Mouse (Mus musculus) heart, embryonic 11.5 days (tissue): ENCODE results near the gene Pacsin2. TPM values are rescaled to one million over a fixed set of nuclear protein-coding genes. Genes with fewer than 3 reads are reported as not detected.

Experiments used
- ATAC-seq: fragments of 200-750 bp; cut with Nextera tagmentation; replicated peaks from 2 replicates; pipeline ENCODE4 v1.8.0; 2017; ENCODE audit warnings: moderate library complexity; ENCODE audit not compliant: insufficient number of reproducible peaks, low FRiP score, low TSS enrichment
- H3K27ac ChIP-seq: fragments of 300-500 bp; sonication (generic); 2 replicates; pipeline ENCODE4 v1.5.1; 2014; ENCODE audit warnings: mild to moderate bottlenecking, low read depth, low read length
- H3K27me3 ChIP-seq: fragments of 300-500 bp; sonication (generic); 2 replicates; pipeline ENCODE4 v1.6.1; 2014; ENCODE audit warnings: mild to moderate bottlenecking, low read length, mixed read lengths; ENCODE audit not compliant: control insufficient read depth, insufficient read depth
- H3K36me3 ChIP-seq: fragments of 300-500 bp; sonication (generic); 2 replicates; pipeline ENCODE4 v1.6.1; 2014; ENCODE audit warnings: mild to moderate bottlenecking, low read length, moderate library complexity, mixed read lengths; ENCODE audit not compliant: control insufficient read depth, insufficient read depth
- H3K4me1 ChIP-seq: fragments of 300-500 bp; sonication (generic); 2 replicates; pipeline ENCODE4 v1.6.1; 2014; ENCODE audit warnings: low read length; ENCODE audit not compliant: control insufficient read depth, insufficient read depth
- H3K4me2 ChIP-seq: fragments of 300-500 bp; sonication (generic); 2 replicates; pipeline ENCODE4 v1.6.1; 2014; ENCODE audit warnings: mild to moderate bottlenecking, moderate library complexity
- H3K4me3 ChIP-seq: fragments of 300-500 bp; sonication (generic); 2 replicates; pipeline ENCODE4 v1.5.1; 2014; ENCODE audit warnings: low read depth, low read length
- H3K9ac ChIP-seq: fragments of 300-500 bp; sonication (generic); 2 replicates; pipeline ENCODE4 v1.6.1; 2014; ENCODE audit warnings: mild to moderate bottlenecking, low read depth, low read length, moderate library complexity
- H3K9me3 ChIP-seq: fragments of 300-500 bp; sonication (generic); replicated peaks from 2 replicates; pipeline ENCODE4 v1.6.1; 2016; ENCODE audit warnings: low read length; ENCODE audit not compliant: control insufficient read depth
- WGBS: fragments of 180-500 bp; shearing (Covaris S2); extraction: QIAGEN DNeasy Blood & Tissue Kit; methylation state at CpG from one replicate; pipeline ENCODE4 v1.1.7; 2014; ENCODE audit not compliant: insufficient replicate concordance; 5-methylcytosine and 5-hydroxymethylcytosine counted together
- polyA plus RNA-seq: library from polyadenylated mRNA; unstranded; fragments of >200 nt; fragmentation: Nextera tagmentation; extraction: Ambion mirVana; gene quantifications from 2 replicates; pipeline ENCODE4 v1.2.1, GENCODE M21; 2014

Pacsin2 gene
- polyA plus RNA-seq, 1 experiment from 2014 or later: 55.0 TPM

DNA sequence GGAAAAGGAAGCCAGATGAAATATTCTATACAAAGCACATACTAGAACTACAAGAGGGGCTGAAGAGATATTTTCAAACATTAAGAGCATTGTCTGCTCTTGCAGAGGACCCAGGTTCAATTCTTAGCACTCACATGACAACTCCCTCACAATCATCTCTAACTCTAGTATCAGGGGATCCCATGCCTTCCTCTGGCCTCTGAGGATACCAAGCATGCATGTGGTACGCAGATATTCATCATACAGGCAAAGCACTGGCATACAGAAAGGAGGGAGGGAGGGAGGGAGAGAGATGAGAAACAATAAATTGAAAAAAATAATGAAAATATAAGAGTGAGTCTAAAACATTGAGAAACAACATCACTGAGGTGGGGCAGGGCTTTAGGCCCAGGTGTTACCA lies 35.8 kb downstream of the Pacsin2 start:
- H3K27ac ChIP-seq: no peak overlapping the region
- H3K9me3 ChIP-seq: no peaks in the 10 kb centered on the region
- ATAC-seq: no peak
- H3K36me3 ChIP-seq: no peaks in the 10 kb centered on the region
- H3K4me1 ChIP-seq: peaks cover 62% of the 10 kb centered on the region
- H3K9ac ChIP-seq: no peak overlapping the region
- H3K27me3 ChIP-seq: no peaks in the 10 kb centered on the region
- no peak overlapping the region for H3K4me3 ChIP-seq
- 100% methylated on average over 1 of the region's 1 CpGs for WGBS
- no peak overlapping the region for H3K4me2 ChIP-seq

DNA sequence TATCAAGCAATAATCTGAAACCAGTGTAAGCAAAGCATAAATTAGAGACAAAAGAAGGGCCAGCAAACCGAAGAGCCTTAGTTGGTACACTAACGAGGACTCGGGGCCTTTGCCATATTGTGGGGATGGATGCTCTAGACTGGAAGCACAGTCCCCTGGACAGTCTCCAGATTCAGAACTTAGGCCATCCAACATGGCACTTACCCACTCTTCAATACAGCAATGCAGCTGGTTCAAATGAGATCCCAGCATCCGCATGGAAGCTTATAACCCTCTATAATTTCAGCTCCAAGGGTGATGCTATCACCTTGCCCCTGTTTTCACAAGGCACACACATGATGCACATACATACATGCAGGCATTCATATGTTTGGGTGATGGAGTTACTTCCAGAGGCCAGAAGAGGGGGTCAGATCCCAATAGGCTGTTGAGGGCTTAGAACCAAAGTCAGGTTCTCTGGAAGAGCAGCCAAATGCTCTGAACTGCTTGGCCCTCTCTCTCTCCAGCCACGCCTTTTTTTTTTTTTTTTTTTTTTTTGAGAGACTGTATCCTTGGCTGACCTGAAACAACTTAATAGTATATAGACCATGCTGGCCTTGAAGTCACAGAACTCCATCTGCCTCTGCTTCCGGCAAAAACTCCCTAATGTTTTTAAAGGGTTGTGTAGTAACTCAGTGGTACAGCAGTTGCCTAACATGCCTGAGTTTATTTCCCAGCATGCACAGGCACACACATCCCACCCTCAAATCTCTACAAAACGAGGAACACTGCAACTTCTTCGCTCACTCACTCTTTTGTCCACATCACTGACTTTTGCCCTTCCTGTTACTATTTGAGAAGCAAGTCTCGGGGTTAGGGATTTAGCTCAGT lies 36.9 kb downstream of the Pacsin2 start:
- ATAC-seq: no peak
- no peak overlapping the region for H3K4me2 ChIP-seq
- H3K9me3 ChIP-seq: no peaks in the 10 kb centered on the region
- peaks cover 60% of the 10 kb centered on the region for H3K4me1 ChIP-seq
- H3K36me3 ChIP-seq: no peaks in the 10 kb centered on the region
- 76% methylated on average over 9 of the region's 9 CpGs for WGBS
- no peak overlapping the region for H3K4me3 ChIP-seq
- no peaks in the 10 kb centered on the region for H3K27me3 ChIP-seq
- no peak overlapping the region for H3K9ac ChIP-seq
- no peak overlapping the region for H3K27ac ChIP-seq

- Histone ChIP-seq H3K27ac (peak overlapping the region; percentile 79), H3K4me3 (no peak overlapping the region), H3K9ac (peak overlapping the region; percentile 39; the same call in 1 of the 2 replicates), H3K4me1 (peaks cover 53% of the 10 kb centered on the region), H3K36me3 (no peaks in the 10 kb centered on the region), H3K9me3 (no peaks in the 10 kb centered on the region), H3K27me3 (no peaks in the 10 kb centered on the region), H3K4me2 (no peak overlapping the region; the same call in 1 of the 2 replicates)
- ATAC-seq: no peak
- WGBS: 20% methylated on average over 5 of the region's 5 CpGs
Measured at GRCm38 (mm10) chr15:83425794-83426193, 38.6 kb downstream of the Pacsin2 start.

- ATAC-seq: no peak
- Histone ChIP-seq H3K27me3 (no peaks in the 10 kb centered on the region), H3K9me3 (no peaks in the 10 kb centered on the region), H3K36me3 (no peaks in the 10 kb centered on the region), H3K27ac (peak overlapping the region; percentile 79), H3K4me2 (no peak overlapping the region), H3K9ac (no peak overlapping the region), H3K4me3 (no peak overlapping the region), H3K4me1 (peaks cover 53% of the 10 kb centered on the region)
- 48% methylated on average over 4 of the region's 4 CpGs for WGBS
Measured at GRCm38 (mm10) chr15:83425277-83425676, 39.1 kb downstream of the Pacsin2 start.

- WGBS: 62% methylated on average over 5 of the region's 5 CpGs
- Histone ChIP-seq H3K4me1 (peaks cover 54% of the 10 kb centered on the region), H3K9me3 (no peaks in the 10 kb centered on the region), H3K27me3 (no peaks in the 10 kb centered on the region), H3K9ac (no peak overlapping the region), H3K4me2 (peak overlapping the region; percentile 9; the same call in 1 of the 2 replicates), H3K27ac (0 out of 2 replicates have a peak overlapping the region, but pooled peaks have one; percentile 15), H3K4me3 (no peak overlapping the region), H3K36me3 (no peaks in the 10 kb centered on the region)
- ATAC-seq: no peak
Measured at GRCm38 (mm10) chr15:83423589-83424384, 40.6 kb downstream of the Pacsin2 start.

DNA sequence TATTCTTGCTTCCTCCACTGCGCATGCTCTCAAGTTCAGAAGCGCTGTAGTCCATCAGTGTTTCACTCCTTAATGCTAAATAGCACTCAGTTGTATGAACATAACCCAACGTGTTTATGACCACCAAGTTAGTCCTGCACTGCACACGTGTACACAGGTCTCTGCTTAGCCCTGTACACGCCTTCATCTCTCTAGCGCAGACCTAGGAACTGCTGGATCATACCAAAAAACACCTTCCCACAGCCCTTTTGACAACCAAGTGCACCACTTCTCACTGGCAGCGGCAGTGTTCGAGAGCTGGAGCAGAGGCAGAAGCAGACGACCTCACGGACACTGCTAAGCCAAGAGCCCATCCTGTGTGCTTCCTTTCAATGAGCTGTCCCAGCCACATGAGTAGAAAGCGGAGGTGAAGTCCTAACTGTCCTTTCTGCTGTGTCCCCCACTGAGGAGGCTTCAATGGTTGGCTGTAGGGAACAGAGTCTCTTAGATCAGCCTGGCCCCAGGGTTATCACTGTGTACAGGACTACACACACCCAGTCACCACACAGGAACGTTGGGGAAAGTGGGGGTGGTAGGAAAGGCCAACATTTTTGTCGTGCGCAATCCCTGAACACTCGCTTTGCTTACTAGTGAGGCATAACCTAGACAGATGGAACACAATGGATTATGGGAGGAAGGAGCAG lies 42.0 kb downstream of the Pacsin2 start:
- 68% methylated on average over 15 of the region's 15 CpGs for WGBS
- Histone ChIP-seq H3K36me3 (no peaks in the 10 kb centered on the region), H3K27me3 (no peaks in the 10 kb centered on the region), H3K4me2 (no peak overlapping the region), H3K9me3 (no peaks in the 10 kb centered on the region), H3K4me3 (no peak overlapping the region), H3K4me1 (peaks cover 67% of the 10 kb centered on the region), H3K9ac (no peak overlapping the region), H3K27ac (peak overlapping the region; percentile 18; the same call in 1 of the 2 replicates)
- ATAC-seq: 0 out of 2 replicates have a peak, but pooled peaks have one; percentile 48

- Histone ChIP-seq H3K4me2 (no peak overlapping the region), H3K9me3 (no peaks in the 10 kb centered on the region), H3K9ac (no peak overlapping the region), H3K36me3 (no peaks in the 10 kb centered on the region), H3K27me3 (no peaks in the 10 kb centered on the region), H3K4me1 (peaks cover 63% of the 10 kb centered on the region), H3K4me3 (no peak overlapping the region), H3K27ac (no peak overlapping the region)
- 70% methylated on average over 2 of the region's 2 CpGs for WGBS
- ATAC-seq: no peak
Measured at GRCm38 (mm10) chr15:83419562-83419961, 44.8 kb downstream of the Pacsin2 start.

- H3K27ac ChIP-seq: no peak overlapping the region
- no peaks in the 10 kb centered on the region for H3K36me3 ChIP-seq
- H3K27me3 ChIP-seq: no peaks in the 10 kb centered on the region
- no peak overlapping the region for H3K4me3 ChIP-seq
- no peak overlapping the region for H3K4me2 ChIP-seq
- H3K9ac ChIP-seq: 0 out of 2 replicates have a peak overlapping the region, but pooled peaks have one; percentile 8
- peaks cover 56% of the 10 kb centered on the region for H3K4me1 ChIP-seq
- no peaks in the 10 kb centered on the region for H3K9me3 ChIP-seq
- ATAC-seq: no peak
Measured at GRCm38 (mm10) chr15:83418685-83419084, 45.7 kb downstream of the Pacsin2 start.
